Mouse (Mus musculus) frontal cortex, postnatal 10 days (tissue): ENCODE results near the gene Pfn3.

Experiments used
- DNase-seq, 2 experiments: peaks; one replicate each; pipeline ENCODE4 v3.0.0; 2022; ENCODE audit warnings: low spot score in 2 of 2, mixed read lengths in 1 of 2

Pfn3 gene

GRCm38 (mm10) chr13:55398088-55398487 is 16.9 kb downstream of the Pfn3 start, which contains the start of gene Slc34a1:
Slc34a1 (plus strand) TSS chr13:55398187.
- DNase-seq = no peak

DNA sequence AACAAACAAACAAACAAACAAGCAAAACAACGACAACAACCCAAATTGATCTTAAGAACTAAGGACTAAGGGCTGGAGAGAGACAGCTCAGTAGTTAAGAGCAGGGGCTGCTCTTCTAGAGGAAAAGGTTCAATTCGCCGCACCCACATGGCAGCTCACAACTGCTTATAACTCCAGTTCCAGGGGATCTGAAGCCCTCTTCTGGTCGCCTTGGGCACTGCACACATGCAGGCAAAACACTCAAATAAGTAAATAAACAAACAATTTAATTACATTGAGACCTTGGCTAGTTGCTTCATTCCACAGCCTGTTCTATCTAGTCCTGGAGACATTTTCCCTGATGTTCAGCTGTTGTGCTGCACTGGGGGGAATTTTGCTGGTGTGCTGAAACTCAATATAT is 22.1 kb downstream of the Pfn3 start:
- no peak for DNase-seq

- no peak for DNase-seq
Measured at GRCm38 (mm10) chr13:55391626-55392029, 23.4 kb downstream of the Pfn3 start.

- DNase-seq = no peak
Measured at GRCm38 (mm10) chr13:55390644-55391043, 24.4 kb downstream of the Pfn3 start.

DNA sequence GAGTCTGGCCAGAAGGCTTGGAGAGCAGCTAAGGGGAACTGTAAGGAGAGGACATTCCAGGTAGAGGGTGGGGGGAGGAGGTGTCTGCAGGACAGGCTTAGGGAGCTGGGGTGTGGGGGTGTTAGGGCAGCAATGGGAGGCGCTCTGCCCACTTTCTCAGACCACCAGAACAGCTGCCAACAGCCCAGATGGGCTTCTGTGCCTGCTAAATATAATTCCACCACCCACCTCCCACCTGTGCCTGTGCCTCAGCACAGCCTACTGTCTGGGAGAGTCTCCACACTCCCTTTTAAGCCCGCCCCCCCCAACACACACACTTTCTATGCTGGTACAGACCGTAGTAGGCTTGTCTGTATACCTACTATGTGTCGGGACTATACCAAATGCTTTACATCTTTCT is 33.2 kb downstream of the Pfn3 start:
- peak in 1 of 2 experiments; percentile 65 for DNase-seq

GRCm38 (mm10) chr13:55378907-55379580 is 36.0 kb downstream of the Pfn3 start:
- no peak for DNase-seq

- DNase-seq = no peak
Measured at GRCm38 (mm10) chr13:55375877-55376276, 39.2 kb downstream of the Pfn3 start.

DNA sequence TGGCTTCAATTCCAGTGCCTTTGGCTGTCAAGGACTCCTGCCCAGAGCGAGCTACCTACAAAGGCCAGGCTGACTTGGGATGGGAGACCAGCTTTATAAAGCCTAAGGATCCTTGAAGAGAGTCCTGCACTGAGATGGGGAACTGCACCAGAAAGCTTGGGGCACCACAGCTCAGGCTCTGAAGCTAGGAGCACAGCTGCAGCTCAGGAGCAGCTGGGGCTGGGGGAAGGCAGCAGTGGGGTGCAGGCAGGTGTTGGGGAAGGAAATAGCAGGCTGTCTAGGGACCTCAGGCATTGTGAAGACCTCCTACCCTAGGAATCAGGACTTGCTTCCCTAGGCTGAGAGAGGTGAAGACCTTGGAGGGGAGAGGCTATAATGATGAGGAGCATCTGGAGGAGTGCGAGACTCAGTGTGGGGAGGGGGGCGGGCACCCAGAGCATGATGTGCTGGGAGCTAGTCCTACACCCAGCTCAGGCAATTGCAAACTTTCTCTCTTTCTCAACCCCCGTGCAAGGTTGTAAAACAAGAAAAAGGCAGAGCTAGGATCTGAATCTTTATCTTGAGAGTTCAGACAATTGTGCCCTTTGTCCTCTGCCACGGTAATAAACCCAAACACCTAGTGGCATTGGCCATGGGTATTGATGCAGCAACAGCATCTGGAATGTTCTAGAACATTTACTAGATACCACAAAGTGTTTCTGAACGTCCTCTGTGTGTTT is 40.7 kb downstream of the Pfn3 start:
- DNase-seq = no peak

GRCm38 (mm10) chr13:55371740-55372139 is 43.3 kb downstream of the Pfn3 start:
- DNase-seq = no peak

DNA sequence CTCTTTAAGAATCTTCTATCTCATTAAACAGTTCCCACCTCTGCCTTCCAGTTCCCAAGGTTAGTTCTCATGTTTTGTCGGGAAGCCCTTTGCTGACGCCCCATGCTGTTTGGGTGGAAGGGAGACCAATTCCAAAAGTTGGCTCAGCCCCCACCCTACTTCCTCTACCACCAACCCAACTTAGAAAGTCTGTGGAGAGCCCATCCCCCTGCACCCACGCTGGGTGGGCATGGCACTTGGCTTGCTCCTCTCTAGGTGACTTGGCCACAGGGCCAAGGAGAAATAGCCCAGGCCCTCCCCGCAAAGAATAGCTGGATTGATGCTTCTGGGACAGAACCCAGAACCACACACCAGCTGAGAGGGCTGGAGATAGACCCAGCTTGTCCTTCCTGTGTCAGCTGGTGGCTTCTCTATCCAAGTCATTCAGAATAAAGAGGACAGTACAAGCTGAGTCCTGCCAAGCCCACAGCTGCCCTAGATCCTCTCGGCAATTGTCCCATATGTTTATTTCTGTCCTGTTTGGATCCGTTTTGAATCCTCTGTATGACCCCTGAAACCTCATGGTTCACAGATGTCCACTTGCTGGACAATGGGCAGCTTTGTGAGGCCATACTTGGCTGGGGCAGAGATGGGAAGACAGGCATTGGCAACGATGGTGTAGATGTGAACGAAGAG is 43.9 kb downstream of the Pfn3 start:
- no peak for DNase-seq

GRCm38 (mm10) chr13:55370234-55370633 is 44.8 kb downstream of the Pfn3 start:
- no peak for DNase-seq

DNA sequence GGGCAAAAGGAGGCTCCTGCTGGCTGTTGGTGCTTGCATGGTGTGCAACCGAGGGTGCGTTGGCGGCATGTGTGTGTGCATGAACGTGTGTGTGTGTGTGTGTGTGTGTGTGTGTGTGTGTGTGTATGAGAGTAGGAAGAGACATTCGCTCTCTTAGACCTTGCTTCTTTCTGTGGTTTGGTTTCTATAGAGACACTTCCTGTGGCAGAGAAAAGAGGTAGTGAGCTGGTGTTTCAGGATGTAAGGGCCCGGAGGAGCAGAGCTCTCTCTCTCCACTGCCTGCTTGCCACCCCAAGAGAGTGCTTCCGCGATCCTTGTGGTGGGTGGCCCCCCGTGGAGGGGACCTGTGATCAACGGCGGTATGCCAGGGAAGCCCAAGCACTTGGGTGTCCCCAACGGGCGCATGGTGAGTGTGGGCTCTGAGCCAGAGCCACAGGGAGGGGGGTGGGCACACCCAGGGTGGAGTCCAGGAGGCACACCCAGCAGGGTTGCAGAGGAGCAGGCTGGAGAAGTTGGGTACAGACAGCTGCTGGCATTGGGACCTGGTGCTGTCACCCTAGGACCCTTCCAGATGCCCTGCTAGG is 45.4 kb downstream of the Pfn3 start, which contains the start of gene Rgs14:
Gene Rgs14, plus strand, starts transcription at position 202 of the 584 bp plus-strand sequence.
- peak; percentile 23 to 56 for DNase-seq

DNA sequence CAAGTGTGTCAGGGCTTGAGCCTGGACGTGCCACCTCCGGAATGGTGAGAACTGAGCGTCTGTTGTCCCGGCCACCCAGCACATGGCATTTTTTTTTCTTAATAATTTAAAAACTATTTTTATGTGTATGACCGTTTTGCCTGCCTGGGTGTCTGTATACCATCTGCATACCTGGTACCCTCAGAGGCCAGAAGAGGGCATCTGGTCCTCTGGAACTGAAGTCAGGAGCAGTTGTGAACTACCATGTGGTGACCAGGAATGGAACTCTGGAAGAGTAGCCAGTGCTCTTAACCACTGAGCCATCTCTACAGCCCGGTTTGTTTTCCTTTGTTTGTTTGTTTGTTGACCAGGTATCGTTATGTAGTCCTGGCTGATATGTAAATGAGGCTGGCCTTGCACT is 46.6 kb downstream of the Pfn3 start:
- no peak for DNase-seq
